Mouse (Mus musculus) neural tube, embryonic 11.5 days (tissue): ENCODE results near the gene Dazap1. TPM values are rescaled to one million over a fixed set of nuclear protein-coding genes. Genes with fewer than 3 reads are reported as not detected.

Experiments used
- ATAC-seq: fragments of 200-750 bp; cut with Nextera tagmentation; 2 replicates; pipeline ENCODE4 v1.8.0; 2017; ENCODE audit warnings: moderate number of reproducible peaks, mild to moderate bottlenecking, moderate TSS enrichment, moderate library complexity; ENCODE audit not compliant: insufficient read depth, low FRiP score, low TSS enrichment
- DNase-seq: peaks from one replicate; pipeline ENCODE4 v3.0.0-alpha.2; 2015; ENCODE audit warnings: low spot score
- H3K27ac ChIP-seq: fragments of 300-500 bp; sonication (generic); 2 replicates; pipeline ENCODE4 v1.5.1; 2014; ENCODE audit warnings: low read depth, mild to moderate bottlenecking, low read length
- H3K27me3 ChIP-seq: fragments of 300-500 bp; sonication (generic); 2 replicates; pipeline ENCODE4 v1.6.1; 2014; ENCODE audit warnings: mild to moderate bottlenecking, low read length, mixed read lengths; ENCODE audit not compliant: control insufficient read depth, insufficient read depth
- H3K36me3 ChIP-seq: fragments of 300-500 bp; sonication (generic); 2 replicates; pipeline ENCODE4 v1.6.1; 2014; ENCODE audit warnings: mild to moderate bottlenecking, low read length, moderate library complexity, mixed read lengths; ENCODE audit not compliant: control insufficient read depth, insufficient read depth
- H3K4me1 ChIP-seq: fragments of 300-500 bp; sonication (generic); 2 replicates; pipeline ENCODE4 v1.6.1; 2014; ENCODE audit warnings: low read length, mixed read lengths; ENCODE audit not compliant: control insufficient read depth, insufficient read depth
- H3K4me2 ChIP-seq: fragments of 300-500 bp; sonication (generic); 2 replicates; pipeline ENCODE4 v1.6.1; 2014; ENCODE audit warnings: low read depth, mild to moderate bottlenecking, moderate library complexity
- H3K4me3 ChIP-seq: fragments of 300-500 bp; sonication (generic); 2 replicates; pipeline ENCODE4 v1.5.1; 2014; ENCODE audit warnings: low read depth, low read length
- H3K9ac ChIP-seq: fragments of 300-500 bp; sonication (generic); 2 replicates; pipeline ENCODE4 v1.6.1; 2014; ENCODE audit warnings: mild to moderate bottlenecking, low read length
- H3K9me3 ChIP-seq: fragments of 300-500 bp; sonication (generic); 2 replicates; pipeline ENCODE4 v1.6.1; 2016; ENCODE audit warnings: low read length; ENCODE audit not compliant: control insufficient read depth
- WGBS: fragments of 180-500 bp; shearing (Covaris S2); extraction: QIAGEN DNeasy Blood & Tissue Kit; methylation state at CpG from one replicate; pipeline ENCODE4 v1.1.7; 2014; 5-methylcytosine and 5-hydroxymethylcytosine counted together
- polyA plus RNA-seq: library from polyadenylated mRNA; unstranded; fragments of >200 nt; fragmentation: Nextera tagmentation; extraction: Ambion mirVana; gene quantifications from 2 replicates; pipeline ENCODE4 v1.2.1, GENCODE M21; 2014

The Dazap1 gene
- polyA plus RNA-seq, 1 experiment from 2014 or later = 51.9 TPM

- H3K27me3 ChIP-seq = no peaks in the 10 kb centered on the region
- no peak for ATAC-seq
- 79% methylated on average over 12 of the region's 12 CpGs for WGBS
- no peak overlapping the region for H3K9ac ChIP-seq
- peaks cover 30% of the 10 kb centered on the region for H3K4me1 ChIP-seq
- no peaks in the 10 kb centered on the region; the same call in 1 of the 2 replicates for H3K36me3 ChIP-seq
- H3K27ac ChIP-seq = no peak overlapping the region
- no peak overlapping the region for H3K4me3 ChIP-seq
- H3K4me2 ChIP-seq = no peak overlapping the region; the same call in 1 of the 2 replicates
- no peaks in the 10 kb centered on the region for H3K9me3 ChIP-seq
- no peak for DNase-seq
Measured at GRCm38 (mm10) chr10:80262169-80262568, 883 bp downstream of the Dazap1 start.

GRCm38 (mm10) chr10:80262776-80263365, 1.6 kb downstream of the Dazap1 start:
- H3K4me1 ChIP-seq = peaks cover 36% of the 10 kb centered on the region
- ATAC-seq (no peak), DNase-seq (no peak)
- H3K9ac ChIP-seq = no peak overlapping the region
- H3K4me3 ChIP-seq = no peak overlapping the region
- no peaks in the 10 kb centered on the region for H3K27me3 ChIP-seq
- H3K9me3 ChIP-seq = no peaks in the 10 kb centered on the region
- no peak overlapping the region for H3K27ac ChIP-seq
- 90% methylated on average over 10 of the region's 10 CpGs for whole genome bisulfite sequencing
- H3K36me3 ChIP-seq = no peaks in the 10 kb centered on the region
- no peak overlapping the region for H3K4me2 ChIP-seq

- H3K4me1 ChIP-seq = peaks cover 32% of the 10 kb centered on the region
- DNase-seq = peak; percentile 99
- ATAC-seq = peak; percentile 58; the same call in 1 of the 2 replicates
Measured at GRCm38 (mm10) chr10:80264341-80265148, 3.3 kb downstream of the Dazap1 start.

GRCm38 (mm10) chr10:80265149-80265486, 3.8 kb downstream of the Dazap1 start:
- H3K27me3 ChIP-seq = no peaks in the 10 kb centered on the region
- H3K9me3 ChIP-seq = no peaks in the 10 kb centered on the region
- peak overlapping the region; percentile 91 for H3K4me3 ChIP-seq
- H3K4me2 ChIP-seq = peak overlapping the region; percentile 78
- no peaks in the 10 kb centered on the region for H3K36me3 ChIP-seq
- under 1% methylated on average over 18 of the region's 18 CpGs for WGBS
- H3K27ac ChIP-seq = peak overlapping the region; percentile 34; the same call in 1 of the 2 replicates
- peak; percentile 7; the same call in 1 of the 2 replicates for ATAC-seq
- H3K4me1 ChIP-seq = peaks cover 27% of the 10 kb centered on the region
- H3K9ac ChIP-seq = peak overlapping the region; percentile 95
- no peak for DNase-seq

More at GRCm38 (mm10) chr10:80264341-80265148, 3.3 kb downstream of the Dazap1 start:
- Histone ChIP-seq H3K36me3 (no peaks in the 10 kb centered on the region), H3K9ac (peak overlapping the region; percentile 95), H3K4me2 (peak overlapping the region; percentile 78), H3K27ac (peak overlapping the region; percentile 34; the same call in 1 of the 2 replicates), H3K27me3 (no peaks in the 10 kb centered on the region), H3K9me3 (no peaks in the 10 kb centered on the region), H3K4me3 (peak overlapping the region; percentile 91)
- 4% methylated on average over 36 of the region's 81 CpGs for WGBS

GRCm38 (mm10) chr10:80270099-80270498, 8.8 kb downstream of the Dazap1 start:
- no peak overlapping the region for H3K4me3 ChIP-seq
- no peaks in the 10 kb centered on the region for H3K27me3 ChIP-seq
- DNase-seq = no peak
- no peak overlapping the region for H3K27ac ChIP-seq
- peaks cover 7% of the 10 kb centered on the region for H3K36me3 ChIP-seq
- no peak for ATAC-seq
- H3K4me1 ChIP-seq = peaks cover 20% of the 10 kb centered on the region
- WGBS = 95% methylated on average over 2 of the region's 2 CpGs
- no peak overlapping the region for H3K9ac ChIP-seq
- H3K4me2 ChIP-seq = no peak overlapping the region
- H3K9me3 ChIP-seq = no peaks in the 10 kb centered on the region

- Histone ChIP-seq H3K4me1 (peaks cover 18% of the 10 kb centered on the region), H3K9ac (no peak overlapping the region; the same call in 1 of the 2 replicates)
- WGBS = 86% methylated on average over 6 of the region's 6 CpGs
Measured at GRCm38 (mm10) chr10:80270734-80271181, 9.5 kb downstream of the Dazap1 start.

GRCm38 (mm10) chr10:80271186-80271843, 10.0 kb downstream of the Dazap1 start:
- Histone ChIP-seq H3K4me3 (no peak overlapping the region), H3K4me1 (peaks cover 13% of the 10 kb centered on the region), H3K27ac (no peak overlapping the region), H3K9ac (no peak overlapping the region), H3K27me3 (no peaks in the 10 kb centered on the region), H3K4me2 (no peak overlapping the region), H3K9me3 (no peaks in the 10 kb centered on the region), H3K36me3 (peaks cover 12% of the 10 kb centered on the region)
- DNase-seq (no peak), ATAC-seq (no peak)
- 95% methylated on average over 5 of the region's 5 CpGs for WGBS

More at GRCm38 (mm10) chr10:80270734-80271181, 9.5 kb downstream of the Dazap1 start:
- peaks cover 7% of the 10 kb centered on the region for H3K36me3 ChIP-seq
- H3K4me2 ChIP-seq = no peak overlapping the region
- no peak overlapping the region for H3K27ac ChIP-seq
- ATAC-seq (no peak), DNase-seq (no peak)
- no peaks in the 10 kb centered on the region for H3K27me3 ChIP-seq
- no peaks in the 10 kb centered on the region for H3K9me3 ChIP-seq
- H3K4me3 ChIP-seq = no peak overlapping the region

- no peak overlapping the region for H3K9ac ChIP-seq
- no peaks in the 10 kb centered on the region for H3K9me3 ChIP-seq
- no peaks in the 10 kb centered on the region for H3K27me3 ChIP-seq
- ATAC-seq (no peak), DNase-seq (no peak)
- H3K4me2 ChIP-seq = no peak overlapping the region
- WGBS = 94% methylated on average over 8 of the region's 8 CpGs
- peaks cover 15% of the 10 kb centered on the region for H3K36me3 ChIP-seq
- H3K27ac ChIP-seq = no peak overlapping the region
- H3K4me1 ChIP-seq = peaks cover 7% of the 10 kb centered on the region
- no peak overlapping the region for H3K4me3 ChIP-seq
Measured at GRCm38 (mm10) chr10:80271870-80272585, 10.7 kb downstream of the Dazap1 start.
